Mouse (Mus musculus): Measurements from ENCODE around the gene Atrip. TPM values are rescaled to one million over a fixed set of nuclear protein-coding genes. Genes with fewer than 3 reads are reported as not detected.

Gene Atrip
- 12.2 TPM for polyA plus RNA-seq (2014; fragmentation: Illumina TruSeq; extraction: RNeasy Lipid Tissue Mini Kit (QIAGEN cat#74804); ENCODE audit: low read depth, low replicate concordance)

GRCm38 (mm10) chr9:109073661-109074573, at the start of gene Atrip:
TSS of gene Atrip (minus strand) at chr9:109074124.

GRCm38 (mm10) chr9:109095137-109095982, 21.4 kb upstream of the Atrip start, which contains the start of gene Plxnb1:
TSS of gene Plxnb1 (plus strand) at chr9:109095389.

GRCm38 (mm10) chr9:109082124-109082800, 8.3 kb upstream of the Atrip start, which contains the start of the genes Ccdc51 and Tma7:
TSS of gene Ccdc51 (plus strand) at chr9:109082493.
TSS of gene Tma7 (minus strand) at chr9:109082587.

GRCm38 (mm10) chr9:109059136-109059903, 14.6 kb downstream of the Atrip start, which contains the start of gene Trex1:
TSS of gene Trex1 (minus strand) at chr9:109059734.

GRCm38 (mm10) chr9:109038086-109038895, 35.6 kb downstream of the Atrip start, which contains the start of gene Shisa5:
TSS of gene Shisa5 (plus strand) at chr9:109038565.

Other genes starting within 250 kb of the Atrip start
- 0.17 TPM for gene Celsr3, start 247.8 kb downstream of the Atrip start, polyA plus RNA-seq (2014; fragmentation: Illumina TruSeq; extraction: RNeasy Lipid Tissue Mini Kit (QIAGEN cat#74804); ENCODE audit: low read depth, low replicate concordance)
- not detected for gene Slc26a6, start 220.8 kb downstream of the Atrip start, polyA plus RNA-seq (2014; fragmentation: Illumina TruSeq; extraction: RNeasy Lipid Tissue Mini Kit (QIAGEN cat#74804); ENCODE audit: low read depth, low replicate concordance)
- not detected for gene Tmem89, start 159.5 kb downstream of the Atrip start, polyA plus RNA-seq (2014; fragmentation: Illumina TruSeq; extraction: RNeasy Lipid Tissue Mini Kit (QIAGEN cat#74804); ENCODE audit: low read depth, low replicate concordance)
- 50.7 TPM for gene Uqcrc1, start 137.5 kb downstream of the Atrip start, polyA plus RNA-seq (2014; fragmentation: Illumina TruSeq; extraction: RNeasy Lipid Tissue Mini Kit (QIAGEN cat#74804); ENCODE audit: low read depth, low replicate concordance)
- 0.70 TPM for gene Col7a1, start 120.5 kb downstream of the Atrip start, polyA plus RNA-seq (2014; fragmentation: Illumina TruSeq; extraction: RNeasy Lipid Tissue Mini Kit (QIAGEN cat#74804); ENCODE audit: low read depth, low replicate concordance)
- gene Ucn2, start 88.1 kb downstream of the Atrip start, polyA plus RNA-seq (2014; fragmentation: Illumina TruSeq; extraction: RNeasy Lipid Tissue Mini Kit (QIAGEN cat#74804); ENCODE audit: low read depth, low replicate concordance): 0.52 TPM
- gene Pfkfb4, start 82.3 kb downstream of the Atrip start, polyA plus RNA-seq (2014; fragmentation: Illumina TruSeq; extraction: RNeasy Lipid Tissue Mini Kit (QIAGEN cat#74804); ENCODE audit: low read depth, low replicate concordance): 1.0 TPM
- gene Shisa5, start 35.6 kb downstream of the Atrip start, polyA plus RNA-seq (2014; fragmentation: Illumina TruSeq; extraction: RNeasy Lipid Tissue Mini Kit (QIAGEN cat#74804); ENCODE audit: low read depth, low replicate concordance): 32.3 TPM
- gene Trex1, start 14.4 kb downstream of the Atrip start, polyA plus RNA-seq (2014; fragmentation: Illumina TruSeq; extraction: RNeasy Lipid Tissue Mini Kit (QIAGEN cat#74804); ENCODE audit: low read depth, low replicate concordance): not detected
- 1.5 TPM for gene Ccdc51, start 8.4 kb upstream of the Atrip start, polyA plus RNA-seq (2014; fragmentation: Illumina TruSeq; extraction: RNeasy Lipid Tissue Mini Kit (QIAGEN cat#74804); ENCODE audit: low read depth, low replicate concordance)
- gene Tma7, start 8.5 kb upstream of the Atrip start, polyA plus RNA-seq (2014; fragmentation: Illumina TruSeq; extraction: RNeasy Lipid Tissue Mini Kit (QIAGEN cat#74804); ENCODE audit: low read depth, low replicate concordance): 717 TPM
- 5.8 TPM for gene Plxnb1, start 21.3 kb upstream of the Atrip start, polyA plus RNA-seq (2014; fragmentation: Illumina TruSeq; extraction: RNeasy Lipid Tissue Mini Kit (QIAGEN cat#74804); ENCODE audit: low read depth, low replicate concordance)
- gene Fbxw21, start 87.9 kb upstream of the Atrip start, polyA plus RNA-seq (2014; fragmentation: Illumina TruSeq; extraction: RNeasy Lipid Tissue Mini Kit (QIAGEN cat#74804); ENCODE audit: low read depth, low replicate concordance): not detected
- not detected for gene Fbxw13, start 121.9 kb upstream of the Atrip start, polyA plus RNA-seq (2014; fragmentation: Illumina TruSeq; extraction: RNeasy Lipid Tissue Mini Kit (QIAGEN cat#74804); ENCODE audit: low read depth, low replicate concordance)
- gene Fbxw20, start 160.6 kb upstream of the Atrip start, polyA plus RNA-seq (2014; fragmentation: Illumina TruSeq; extraction: RNeasy Lipid Tissue Mini Kit (QIAGEN cat#74804); ENCODE audit: low read depth, low replicate concordance): not detected
- gene Fbxw14, start 213.6 kb upstream of the Atrip start, polyA plus RNA-seq (2014; fragmentation: Illumina TruSeq; extraction: RNeasy Lipid Tissue Mini Kit (QIAGEN cat#74804); ENCODE audit: low read depth, low replicate concordance): not detected